8 mouse cellular contexts compared by ENCODE assay signal in genomic region chr11:116218263-116218662, GRCm38 (mm10). TPM values are rescaled to one million over a fixed set of nuclear protein-coding genes. Genes with fewer than 3 reads are reported as not detected.
DNase-seq lines count a peak whose midpoint lies in the region; ATAC-seq and TF ChIP-seq lines count a peak whose summit lies in the region.

No protein-coding gene starts in this region.

- WGBS in kidney, embryonic 15.5 days = 59% methylated on average over 2 of the region's 2 CpGs

- no peak overlapping the region for H3K4me3 ChIP-seq in left cerebral cortex, adult 2 months
- H3K4me3 ChIP-seq in kidney, embryonic 15.5 days (replicated peaks) = no peak overlapping the region
- no peak overlapping the region for H3K4me3 ChIP-seq in myocyte

- no peak for TF ChIP-seq CTCF in left cerebral cortex, adult 2 months (IDR thresholded peaks at IDR 0.05)

- intact Hi-C loops in left cerebral cortex, adult 2 months (cut with DNase I) = no loop called here
- intact Hi-C loops in left cerebral cortex, postnatal 25 days (cut with DNase I) = no loop called here
- intact Hi-C loops in left cerebral cortex, postnatal 4 days (cut with DNase I) = no loop called here

- no peaks in the 10 kb centered on the region for H3K9me3 ChIP-seq in kidney, embryonic 15.5 days (replicated peaks)

- H3K27me3 ChIP-seq in kidney, embryonic 15.5 days = peaks cover 30% of the 10 kb centered on the region
- no peaks in the 10 kb centered on the region for H3K27me3 ChIP-seq in myocyte (ENCODE audit: control insufficient read depth, insufficient read depth, insufficient read length)

- DNase-seq in left cerebral cortex, adult 2 months (ENCODE audit: extremely low spot score in 1 of 2, low spot score in 2 of 2) = no peak
- no peak for DNase-seq in left cerebral cortex, postnatal 25 days (ENCODE audit: low spot score in 2 of 2)
- DNase-seq in heart, adult 8-10 months (ENCODE audit: low spot score) = peak; percentile 72
- no peak for DNase-seq in left cerebral cortex, postnatal 4 days
- DNase-seq in right cerebral cortex, adult 18-20 months = no peak

- no peak for ATAC-seq in kidney, embryonic 15.5 days (replicated peaks; ENCODE audit: low FRiP score)
- no peak for ATAC-seq in inflammation-experienced regulatory T-cells, adult 6 months

- H3ac ChIP-seq in myocyte (ENCODE audit: control insufficient read depth, insufficient read length) = no peak overlapping the region

- no peak overlapping the region for H3K4me2 ChIP-seq in kidney, embryonic 15.5 days
- peak overlapping the region; percentile 60 for H3K4me2 ChIP-seq in myocyte (ENCODE audit: low read depth)

- no peak overlapping the region for H3K9ac ChIP-seq in kidney, embryonic 15.5 days

- H3K36me3 ChIP-seq in kidney, embryonic 15.5 days = peaks cover 5% of the 10 kb centered on the region; the same call in 1 of the 2 replicates
- no peaks in the 10 kb centered on the region for H3K36me3 ChIP-seq in myocyte (ENCODE audit: control insufficient read depth, insufficient read depth)

- no peaks in the 10 kb centered on the region for H3K79me2 ChIP-seq in myocyte (ENCODE audit: control insufficient read depth, insufficient read depth)

- peaks cover 40% of the 10 kb centered on the region for H3K4me1 ChIP-seq in kidney, embryonic 15.5 days

- peak overlapping the region; percentile 84 for H3K27ac ChIP-seq in left cerebral cortex, adult 2 months
- H3K27ac ChIP-seq in kidney, embryonic 15.5 days = peak overlapping the region; percentile 80

- no peak for TF ChIP-seq POLR2A in myocyte (IDR thresholded peaks at IDR 0.05; ENCODE audit: insufficient read length, low read depth)

TF ChIP-seq in myocyte, 11 proteins besides CTCF, POLR2A, EP300 and RAD21:
- TF ChIP-seq CEBPB (IDR thresholded peaks at IDR 0.05; ENCODE audit: insufficient read depth, poor library complexity, severe bottlenecking) (no peak), SRF (IDR thresholded peaks at IDR 0.05; ENCODE audit: control insufficient read depth, insufficient read length, low read depth) (no peak), USF1 (IDR thresholded peaks at IDR 0.05; ENCODE audit: low read depth) (no peak), MAX (IDR thresholded peaks at IDR 0.05; ENCODE audit: low read depth) (no peak), TCF3 (IDR thresholded peaks at IDR 0.05; ENCODE audit: insufficient read length, low read depth) (no peak), MYOD1 (IDR thresholded peaks at IDR 0.05; ENCODE audit: control insufficient read depth in 1 of 3, insufficient read length in 2 of 3, low read depth in 2 of 3) (no peak), E2F4 (IDR thresholded peaks at IDR 0.05; ENCODE audit: insufficient read depth) (no peak), POLR2AphosphoS2 (IDR thresholded peaks at IDR 0.05; ENCODE audit: insufficient read length, low read depth) (no peak), REST (IDR thresholded peaks at IDR 0.05; ENCODE audit: insufficient read depth, insufficient read length) (no peak), MYOG (IDR thresholded peaks at IDR 0.05; ENCODE audit: control insufficient read depth in 1 of 3, insufficient read depth in 1 of 3, insufficient read length in 2 of 3, low read depth in 2 of 3) (no peak), TCF12 (IDR thresholded peaks at IDR 0.05; ENCODE audit: insufficient read depth, poor library complexity, severe bottlenecking) (no peak)

RNA-seq across cellular contexts. Expression of gene Acox1, which starts 19.4 kb away (rescaled TPM):
- total RNA-seq in left cerebral cortex, adult 2 months (2021) = 100 to 1,000 TPM; 112 to 119 TPM
- 100 to 1,000 TPM; 110 to 111 TPM for total RNA-seq in left cerebral cortex, postnatal 25 days (2021)
- total RNA-seq in heart, adult 8-10 months (2022) = 100 to 1,000 TPM; 199 to 220 (median 213) TPM
- 32.6 and 35.9 TPM in 2 replicates for polyA plus RNA-seq in kidney, embryonic 15.5 days (2015; fragmentation: Nextera tagmentation; extraction: Ambion mirVana)
- 36.4 TPM for polyA plus RNA-seq in myocyte (2012; fragmentation: generic; extraction: Trizol)
- total RNA-seq in left cerebral cortex, postnatal 4 days (2021) = 10 to 100 TPM; 96.3 to 98.3 TPM
- 10 to 100 TPM; 10.3 to 14.2 (median 13.6) TPM for polyA plus RNA-seq in inflammation-experienced regulatory T-cells, adult 6 months (2017; shearing (Covaris generic))

RNA-seq across cellular contexts. Expression of gene Ten1, which starts 19.6 kb away (rescaled TPM):
- total RNA-seq in left cerebral cortex, adult 2 months (2021) = 10 to 100 TPM; 37.2 to 40.0 TPM
- total RNA-seq in left cerebral cortex, postnatal 25 days (2021) = 10 to 100 TPM; 40.6 to 42.4 TPM
- total RNA-seq in heart, adult 8-10 months (2022) = 10 to 100 TPM; 10.1 to 15.1 (median 10.8) TPM
- polyA plus RNA-seq in kidney, embryonic 15.5 days (2015; fragmentation: Nextera tagmentation; extraction: Ambion mirVana) = 75.6 and 79.4 TPM in 2 replicates
- polyA plus RNA-seq in myocyte (2012; fragmentation: generic; extraction: Trizol) = 61.4 TPM
- 10 to 100 TPM; 39.5 to 39.9 TPM for total RNA-seq in left cerebral cortex, postnatal 4 days (2021)
- 10 to 100 TPM; 49.0 to 66.5 (median 54.4) TPM for polyA plus RNA-seq in inflammation-experienced regulatory T-cells, adult 6 months (2017; shearing (Covaris generic))

RNA-seq across cellular contexts. Expression of gene Evpl, which starts 19.6 kb away (rescaled TPM):
- total RNA-seq in left cerebral cortex, adult 2 months (2021) = 1 to 10 TPM; 1.4 to 1.5 TPM
- 1 to 10 TPM in 1 of 2 experiments, under 1 TPM in 1; 0.92 to 1.1 TPM for total RNA-seq in left cerebral cortex, postnatal 25 days (2021)
- under 1 TPM; 0.49 to 0.94 (median 0.56) TPM for total RNA-seq in heart, adult 8-10 months (2022)
- polyA plus RNA-seq in kidney, embryonic 15.5 days (2015; fragmentation: Nextera tagmentation; extraction: Ambion mirVana) = 2.8 and 2.9 TPM in 2 replicates
- 0.14 TPM for polyA plus RNA-seq in myocyte (2012; fragmentation: generic; extraction: Trizol)
- total RNA-seq in left cerebral cortex, postnatal 4 days (2021) = under 1 TPM; 0.66 to 0.85 TPM
- not detected for polyA plus RNA-seq in inflammation-experienced regulatory T-cells, adult 6 months (2017; shearing (Covaris generic))

RNA-seq across cellular contexts. Expression of gene Fbf1, which starts 50.3 kb away (rescaled TPM):
- 10 to 100 TPM; 85.5 to 87.1 TPM for total RNA-seq in left cerebral cortex, adult 2 months (2021)
- 10 to 100 TPM; 72.8 to 82.1 TPM for total RNA-seq in left cerebral cortex, postnatal 25 days (2021)
- total RNA-seq in heart, adult 8-10 months (2022) = 10 to 100 TPM; 14.5 to 16.4 (median 15.2) TPM
- polyA plus RNA-seq in kidney, embryonic 15.5 days (2015; fragmentation: Nextera tagmentation; extraction: Ambion mirVana) = 37.4 and 41.4 TPM in 2 replicates
- 41.7 TPM for polyA plus RNA-seq in myocyte (2012; fragmentation: generic; extraction: Trizol)
- total RNA-seq in left cerebral cortex, postnatal 4 days (2021) = 100 to 1,000 TPM; 126 to 130 TPM
- 1 to 10 TPM; 3.2 to 3.5 (median 3.3) TPM for polyA plus RNA-seq in inflammation-experienced regulatory T-cells, adult 6 months (2017; shearing (Covaris generic))

RNA-seq across cellular contexts. Expression of gene Srp68, which starts 55.8 kb away (rescaled TPM):
- 10 to 100 TPM; 70.5 to 75.4 TPM for total RNA-seq in left cerebral cortex, adult 2 months (2021)
- 10 to 100 TPM; 65.8 to 69.8 TPM for total RNA-seq in left cerebral cortex, postnatal 25 days (2021)
- total RNA-seq in heart, adult 8-10 months (2022) = 10 to 100 TPM; 61.3 to 72.1 (median 66.2) TPM
- 91.3 and 96.5 TPM in 2 replicates for polyA plus RNA-seq in kidney, embryonic 15.5 days (2015; fragmentation: Nextera tagmentation; extraction: Ambion mirVana)
- 83.0 TPM for polyA plus RNA-seq in myocyte (2012; fragmentation: generic; extraction: Trizol)
- 10 to 100 TPM; 53.2 to 57.1 TPM for total RNA-seq in left cerebral cortex, postnatal 4 days (2021)
- 10 to 100 TPM; 40.4 to 44.2 (median 42.3) TPM for polyA plus RNA-seq in inflammation-experienced regulatory T-cells, adult 6 months (2017; shearing (Covaris generic))
